Mouse (Mus musculus) lung, adult 2 months (tissue): ENCODE results near the gene Nrxn3.

Source experiments
- CTCF ChIP-seq: fragments of 200-500 bp; IDR thresholded peaks from 2 replicates; pipeline ENCODE4 v1.5.1; 2011; ENCODE audit warnings: mild to moderate bottlenecking, low read length, control low read depth; ENCODE audit not compliant: insufficient read depth
- POLR2A ChIP-seq: fragments of 200-500 bp; IDR thresholded peaks from 2 replicates; pipeline ENCODE4 v1.6.1; 2011; ENCODE audit warnings: low read depth, mild to moderate bottlenecking, control low read depth, low read length, borderline replicate concordance; ENCODE audit errors: extremely low read depth

DNA sequence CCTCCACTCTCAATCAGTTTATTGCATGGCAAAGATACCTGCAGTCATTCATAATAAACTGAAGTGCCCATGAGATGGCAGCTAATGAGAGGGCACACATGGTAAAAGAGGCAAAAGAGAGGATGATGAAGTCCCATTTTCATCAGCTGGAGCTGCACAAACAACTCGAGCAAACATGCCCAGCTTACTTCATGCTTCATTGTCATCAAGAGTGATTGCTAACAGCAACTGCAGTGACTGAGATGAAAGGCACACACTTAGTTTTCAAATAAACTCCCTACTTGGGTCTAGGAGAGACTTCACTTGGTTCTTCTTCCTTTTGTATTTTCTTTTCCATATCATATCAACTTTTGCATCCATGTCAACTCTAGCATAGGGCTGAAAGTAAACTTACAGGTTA lies 1318.4 kb downstream of the Nrxn3 start:
- no peak for TF ChIP-seq CTCF
- no peak for TF ChIP-seq POLR2A
